Mouse (Mus musculus) C2C12 (cell line): Measurements from ENCODE around the gene Hdc.

ENCODE experiments used
- CEBPB ChIP-seq: IDR thresholded peaks from one replicate; pipeline ENCODE4 v1.6.1; 2011; ENCODE audit warnings: low read depth, mild to moderate bottlenecking, control low read depth, moderate library complexity
- CTCF ChIP-seq: IDR thresholded peaks from one replicate; pipeline ENCODE4 v1.5.1; 2011; ENCODE audit not compliant: control insufficient read depth, insufficient read depth, insufficient read length
- FOSL1 ChIP-seq: IDR thresholded peaks from one replicate; pipeline ENCODE4 v1.8.0; 2011; ENCODE audit warnings: mild to moderate bottlenecking, low read length; ENCODE audit not compliant: poor library complexity, insufficient read depth, severe bottlenecking
- MAX ChIP-seq: IDR thresholded peaks from one replicate; pipeline ENCODE4 v1.6.1; 2011; ENCODE audit warnings: mild to moderate bottlenecking, control low read depth
- MYOD1 ChIP-seq: IDR thresholded peaks from one replicate; pipeline ENCODE4 v1.6.1; 2011; ENCODE audit warnings: low read depth; ENCODE audit not compliant: control insufficient read depth, insufficient read length
- MYOG ChIP-seq: IDR thresholded peaks from one replicate; pipeline ENCODE4 v1.6.1; 2011; ENCODE audit not compliant: control insufficient read depth, insufficient read length; ENCODE audit errors: extremely low read depth
- USF1 ChIP-seq: IDR thresholded peaks from one replicate; pipeline ENCODE4 v1.6.1; 2011; ENCODE audit warnings: low read depth, mild to moderate bottlenecking, control low read depth, moderate library complexity

- TF ChIP-seq CTCF (no peak), USF1 (no peak), MAX (no peak), CEBPB (no peak), FOSL1 (no peak), MYOD1 (no peak), MYOG (no peak)
Measured at GRCm38 (mm10) chr2:126552357-126553290, 66.5 kb downstream of the Hdc start, which contains the start of gene Slc27a2.
